Mouse (Mus musculus): ENCODE data around the gene Arhgef28.

DNA sequence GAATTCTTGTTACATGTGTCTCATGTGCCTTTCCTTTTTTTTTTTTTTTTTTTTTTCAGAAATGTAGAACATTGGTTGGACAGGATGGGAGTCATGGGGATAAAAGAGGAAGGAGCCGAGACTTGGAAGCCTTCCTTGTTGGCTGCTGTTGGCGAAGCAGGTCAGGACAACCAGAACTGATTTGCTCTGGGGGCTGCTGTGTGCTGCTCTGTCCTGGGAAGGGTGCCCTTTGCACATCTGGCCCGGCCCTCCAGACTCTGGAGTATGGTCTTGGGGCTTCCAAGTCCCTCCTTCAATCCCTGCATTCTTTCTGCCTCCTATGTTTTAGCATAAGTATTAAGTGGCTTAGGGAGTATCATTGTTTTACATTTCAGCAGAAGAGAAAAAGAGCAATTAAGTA, 347.2 kb downstream of the Arhgef28 start:
- TF ChIP-seq MAX (IDR thresholded peaks at IDR 0.05) (no peak), CTCF (IDR thresholded peaks at IDR 0.05; ENCODE audit: control insufficient read depth, insufficient read depth, insufficient read length) (no peak), CEBPB (IDR thresholded peaks at IDR 0.05; ENCODE audit: low read depth) (no peak), USF1 (IDR thresholded peaks at IDR 0.05; ENCODE audit: low read depth) (no peak), MYOG (IDR thresholded peaks at IDR 0.05; ENCODE audit: control insufficient read depth, extremely low read depth, insufficient read length) (no peak)

Data from C2C12 (cell line).